Mouse (Mus musculus) stomach, embryonic 16.5 days (tissue): ENCODE data around the gene Tmem80. TPM values are rescaled to one million over a fixed set of nuclear protein-coding genes. Genes with fewer than 3 reads are reported as not detected.

Source experiments
- ATAC-seq: fragments of 200-750 bp; cut with Nextera tagmentation; 2 replicates; pipeline ENCODE4 v1.8.0; 2017; ENCODE audit warnings: moderate number of reproducible peaks, moderate TSS enrichment; ENCODE audit not compliant: insufficient read depth, low FRiP score
- H3K27ac ChIP-seq: fragments of 300-500 bp; sonication (generic); 2 replicates; pipeline ENCODE4 v1.5.1; 2014; ENCODE audit warnings: low read length
- H3K27me3 ChIP-seq: fragments of 300-500 bp; sonication (generic); 2 replicates; pipeline ENCODE4 v1.6.1; 2014; ENCODE audit warnings: low read length, control low read depth, mixed read lengths; ENCODE audit not compliant: control insufficient read depth, insufficient read depth
- H3K36me3 ChIP-seq: fragments of 300-500 bp; sonication (generic); 2 replicates; pipeline ENCODE4 v1.6.1; 2014; ENCODE audit warnings: low read length; ENCODE audit not compliant: control insufficient read depth, insufficient read depth
- H3K4me1 ChIP-seq: fragments of 300-500 bp; sonication (generic); 2 replicates; pipeline ENCODE4 v1.6.1; 2014; ENCODE audit warnings: low read length, control low read depth, mixed read lengths; ENCODE audit not compliant: control insufficient read depth, insufficient read depth
- H3K4me2 ChIP-seq: fragments of 300-500 bp; sonication (generic); 2 replicates; pipeline ENCODE4 v1.6.1; 2014; ENCODE audit warnings: low read depth, low read length, mixed read lengths
- H3K4me3 ChIP-seq: fragments of 300-500 bp; sonication (generic); replicated peaks from 2 replicates; pipeline ENCODE4 v1.5.1; 2014; ENCODE audit warnings: mild to moderate bottlenecking, low read length
- H3K9ac ChIP-seq: fragments of 300-500 bp; sonication (generic); 2 replicates; pipeline ENCODE4 v1.6.1; 2014; ENCODE audit warnings: low read length
- H3K9me3 ChIP-seq: fragments of 300-500 bp; sonication (generic); replicated peaks from 2 replicates; pipeline ENCODE4 v1.6.1; 2016; ENCODE audit warnings: low read length, control low read depth; ENCODE audit not compliant: control insufficient read depth
- WGBS: fragments of 180-500 bp; shearing (Covaris S2); extraction: QIAGEN DNeasy Blood & Tissue Kit; methylation state at CpG from one replicate; pipeline ENCODE4 v1.1.7; 2014; 5-methylcytosine and 5-hydroxymethylcytosine counted together
- polyA plus RNA-seq: library from polyadenylated mRNA; unstranded; fragments of >200 nt; fragmentation: Nextera tagmentation; extraction: Ambion mirVana; gene quantifications from 2 replicates; pipeline ENCODE4 v1.2.1, GENCODE M21; 2015

Tmem80 gene
- polyA plus RNA-seq, 1 experiment from 2014 or later, result 35.9 TPM

DNA sequence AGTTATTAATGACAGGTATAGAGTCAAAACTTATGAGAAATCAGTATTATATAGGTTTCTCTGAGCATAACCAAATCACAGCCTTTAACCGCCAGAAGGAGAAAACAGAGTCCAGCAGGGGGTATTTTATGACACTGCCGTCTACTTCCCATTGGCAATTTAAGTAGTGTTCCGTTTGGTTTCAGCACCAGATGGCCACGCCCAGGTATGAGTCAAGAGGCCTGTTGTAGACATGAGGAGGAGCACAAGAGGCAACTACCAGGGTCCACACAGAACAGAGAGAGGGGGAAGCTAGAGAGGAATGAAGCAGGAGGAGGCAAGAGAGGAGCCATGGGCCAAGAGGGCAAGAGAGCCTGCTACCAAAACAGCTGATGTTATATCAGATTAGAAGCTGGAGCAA, 52.0 kb downstream of the Tmem80 start:
- Histone ChIP-seq H3K27me3 (no peaks in the 10 kb centered on the region), H3K9me3 (no peaks in the 10 kb centered on the region), H3K4me2 (no peak overlapping the region), H3K9ac (no peak overlapping the region), H3K4me3 (no peak overlapping the region), H3K36me3 (no peaks in the 10 kb centered on the region), H3K4me1 (no peaks in the 10 kb centered on the region), H3K27ac (no peak overlapping the region)
- no peak for ATAC-seq
- 54% methylated on average over 4 of the region's 4 CpGs for WGBS

DNA sequence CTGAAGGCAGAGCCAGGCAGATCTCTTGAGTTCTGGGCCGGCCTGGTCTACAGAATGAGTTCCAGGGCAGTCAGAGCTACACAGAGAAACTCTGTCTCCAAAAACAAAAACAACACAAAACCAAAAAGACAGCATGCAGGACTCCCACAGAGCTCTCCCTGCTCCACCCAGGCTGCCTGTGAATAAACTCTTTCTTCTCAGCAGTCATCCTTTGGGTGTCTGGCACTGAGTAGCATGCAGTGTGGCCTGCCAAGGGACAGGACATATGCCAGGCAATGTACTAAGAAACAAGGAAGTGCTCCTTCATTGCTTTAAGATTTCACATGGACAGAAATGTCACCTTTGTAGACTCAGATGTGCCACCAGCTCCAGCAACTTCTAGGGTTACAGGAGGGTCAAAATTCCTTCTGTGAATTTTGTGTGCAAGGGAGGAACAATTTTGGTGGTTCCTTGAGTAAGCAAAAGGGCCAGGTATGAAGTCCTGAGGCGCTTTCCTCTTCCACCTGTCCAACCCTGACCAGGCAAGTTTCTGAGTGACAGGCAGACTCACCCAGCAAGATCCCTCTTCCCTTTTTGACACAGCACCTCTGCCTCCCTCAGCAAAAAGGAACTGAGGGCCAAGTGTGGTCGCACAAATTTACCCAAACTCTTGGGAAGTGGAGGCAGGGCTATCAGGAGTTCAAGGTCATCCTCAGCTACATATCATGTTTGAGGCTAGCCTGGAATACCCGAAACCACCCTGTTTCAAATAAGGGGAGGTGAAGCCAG, 53.7 kb downstream of the Tmem80 start:
- H3K4me1 ChIP-seq, result no peaks in the 10 kb centered on the region

More for the DNA sequence above, 53.7 kb downstream of the Tmem80 start:
- WGBS, result 73% methylated on average over 4 of the region's 4 CpGs
- Histone ChIP-seq H3K4me2 (no peak overlapping the region), H3K27me3 (no peaks in the 10 kb centered on the region), H3K9me3 (no peaks in the 10 kb centered on the region), H3K36me3 (no peaks in the 10 kb centered on the region), H3K9ac (no peak overlapping the region), H3K27ac (no peak overlapping the region), H3K4me3 (no peak overlapping the region)
- no peak for ATAC-seq

Other genes starting within 250 kb of the Tmem80 start
- gene Pkp3, start 249.5 kb upstream of the Tmem80 start, polyA plus RNA-seq, result 74.2 and 103 TPM in 2 replicates
- 14.1 and 14.7 TPM in 2 replicates for gene Sigirr, start 227.2 kb upstream of the Tmem80 start, polyA plus RNA-seq
- gene Ano9, start 209.9 kb upstream of the Tmem80 start, polyA plus RNA-seq, result 22.5 and 26.2 TPM in 2 replicates
- gene Ptdss2, start 205.4 kb upstream of the Tmem80 start, polyA plus RNA-seq, result 56.0 and 59.4 TPM in 2 replicates
- 240 and 265 TPM in 2 replicates for gene Rnh1, start 154.9 kb upstream of the Tmem80 start, polyA plus RNA-seq
- gene Hras, start 133.7 kb upstream of the Tmem80 start, polyA plus RNA-seq, result 45.1 and 48.0 TPM in 2 replicates
- gene Lrrc56, start 133.6 kb upstream of the Tmem80 start, polyA plus RNA-seq, result 7.1 TPM in 2 replicates
- gene Lmntd2, start 113.7 kb upstream of the Tmem80 start, polyA plus RNA-seq, result 4.8 and 6.3 TPM in 2 replicates
- gene Rassf7, start 111.9 kb upstream of the Tmem80 start, polyA plus RNA-seq, result 82.3 and 104 TPM in 2 replicates
- gene Phrf1, start 99.0 kb upstream of the Tmem80 start, polyA plus RNA-seq, result 57.6 and 67.7 TPM in 2 replicates
- 3.5 and 3.6 TPM in 2 replicates for gene Irf7, start 61.3 kb upstream of the Tmem80 start, polyA plus RNA-seq
- 16.0 and 17.0 TPM in 2 replicates for gene Cdhr5, start 51.0 kb upstream of the Tmem80 start, polyA plus RNA-seq
- gene Sct, start 48.6 kb upstream of the Tmem80 start, polyA plus RNA-seq, result 23.2 and 24.8 TPM in 2 replicates
- 0.18 TPM in 1 of 2 replicates, not detected in the other for gene Drd4, start 35.7 kb upstream of the Tmem80 start, polyA plus RNA-seq
- 61.3 and 64.3 TPM in 2 replicates for gene Deaf1, start within 50 bp of the Tmem80 start, polyA plus RNA-seq
- gene Eps8l2, start 11.1 kb downstream of the Tmem80 start, polyA plus RNA-seq, result 79.4 and 108 TPM in 2 replicates
- gene Taldo1, start 64.5 kb downstream of the Tmem80 start, polyA plus RNA-seq, result 399 and 400 TPM in 2 replicates
- 45.8 and 48.1 TPM in 2 replicates for gene Gatd1, start 86.4 kb downstream of the Tmem80 start, polyA plus RNA-seq
- gene Cend1, start 101.8 kb downstream of the Tmem80 start, polyA plus RNA-seq, result 2.6 and 3.8 TPM in 2 replicates
- 29.4 and 32.3 TPM in 2 replicates for gene Slc25a22, start 110.2 kb downstream of the Tmem80 start, polyA plus RNA-seq
- gene Pidd1, start 116.3 kb downstream of the Tmem80 start, polyA plus RNA-seq, result 7.6 and 8.2 TPM in 2 replicates
- 1,060 and 1,250 TPM in 2 replicates for gene Rplp2, start 119.6 kb downstream of the Tmem80 start, polyA plus RNA-seq
- gene Pnpla2, start 127.5 kb downstream of the Tmem80 start, polyA plus RNA-seq, result 34.0 and 38.5 TPM in 2 replicates
- 21.4 and 25.3 TPM in 2 replicates for gene Cracr2b, start 133.4 kb downstream of the Tmem80 start, polyA plus RNA-seq
- 39.1 and 40.3 TPM in 2 replicates for gene Cd151, start 139.7 kb downstream of the Tmem80 start, polyA plus RNA-seq
- 62.4 and 63.1 TPM in 2 replicates for gene Polr2l, start 147.4 kb downstream of the Tmem80 start, polyA plus RNA-seq
- 67.4 and 69.6 TPM in 2 replicates for gene Tspan4, start 147.5 kb downstream of the Tmem80 start, polyA plus RNA-seq
- 54.0 and 60.5 TPM in 2 replicates for gene Chid1, start 212.1 kb downstream of the Tmem80 start, polyA plus RNA-seq
- 86.0 and 91.0 TPM in 2 replicates for gene Ap2a2, start 234.4 kb downstream of the Tmem80 start, polyA plus RNA-seq